Mouse (Mus musculus): ENCODE measurements around the gene Dnase2a.

GRCm38 (mm10) chr8:84917781-84918180, 9.4 kb downstream of the Dnase2a start:
- TF ChIP-seq CTCF (IDR thresholded peaks at IDR 0.05): no peak
- no peak for TF ChIP-seq EP300 (IDR thresholded peaks at IDR 0.05)

Measured in lung, postnatal 0 days (tissue).